Mouse (Mus musculus) heart, adult 9 months (tissue): Measurements from ENCODE around the gene Gm29094.
"Not testable (repeated sequence)": the region's sequence is repeated elsewhere in the genome, so short reads cannot be mapped to it uniquely, and the experiment has no call there.

Experiments
- DNase-seq, 2 experiments: peaks; one replicate each; pipeline ENCODE4 v3.0.0; 2022; ENCODE audit warnings: low spot score in 2 of 2

Gene Gm29094

DNA sequence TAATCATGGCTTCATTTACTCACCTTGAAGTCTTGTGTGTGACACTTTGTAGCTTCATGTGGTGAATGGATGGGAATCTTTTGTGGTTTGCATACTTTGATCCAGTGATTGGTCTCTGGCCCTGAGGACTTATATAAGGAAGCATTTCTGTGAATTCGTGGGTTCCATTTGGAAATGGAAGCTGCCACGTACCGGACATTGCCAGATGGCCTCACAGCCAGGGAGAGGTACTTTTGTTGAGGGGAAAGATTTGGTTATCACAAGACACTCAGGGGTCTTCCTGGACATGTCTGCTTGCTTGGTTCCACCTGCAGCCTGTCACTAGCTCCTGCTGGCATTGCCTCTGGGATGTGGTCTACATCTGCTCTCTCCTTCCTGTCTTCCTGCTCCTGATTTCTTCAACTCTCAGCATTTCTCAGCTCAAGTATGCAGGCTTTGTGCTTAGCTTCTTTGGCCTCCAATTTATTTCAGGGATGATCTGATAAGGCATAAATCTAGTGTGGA is 41.4 kb downstream of the Gm29094 start:
- not testable (repeated sequence) for DNase-seq

DNA sequence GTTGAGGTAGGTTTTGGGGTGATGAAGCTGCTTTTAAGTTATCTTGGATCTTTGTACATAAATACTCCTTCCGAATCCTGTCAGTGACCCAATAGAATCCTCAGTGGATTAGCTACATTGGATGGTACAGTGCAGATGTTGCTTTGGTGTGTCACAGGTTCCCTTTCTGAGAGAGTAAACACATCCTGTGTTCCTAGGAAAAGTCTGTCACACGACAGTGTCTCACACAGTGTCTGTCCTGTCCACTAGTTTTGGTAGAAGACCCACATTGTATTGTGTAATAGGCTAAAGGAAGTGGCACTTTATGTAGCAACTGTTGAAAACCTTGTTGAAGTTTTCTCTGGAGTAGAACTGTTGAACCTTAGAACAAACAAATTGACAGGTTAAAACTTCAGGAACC is 54.2 kb downstream of the Gm29094 start:
- DNase-seq, result no peak

GRCm38 (mm10) chr9:89256556-89257335 is 57.6 kb downstream of the Gm29094 start:
- DNase-seq, result peak in 1 of 2 experiments; percentile 7

DNA sequence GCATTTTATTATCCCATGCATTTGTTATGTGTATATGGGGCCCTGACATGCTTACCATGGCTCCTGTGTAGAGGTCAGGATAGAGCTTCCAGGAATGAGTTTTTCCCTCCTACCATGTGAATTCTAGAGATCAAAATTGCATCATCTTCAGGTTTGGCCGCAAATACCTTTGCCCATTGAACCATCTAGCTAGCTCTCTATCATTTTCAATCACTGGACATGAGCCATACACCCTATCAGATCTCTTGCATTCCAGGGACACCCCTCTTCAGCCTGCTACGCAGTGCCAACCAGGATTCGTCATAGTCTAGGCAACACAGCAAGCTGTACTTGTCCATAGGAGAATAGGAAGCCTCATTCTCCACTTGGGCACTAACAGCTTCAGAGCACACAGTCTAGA is 64.8 kb downstream of the Gm29094 start:
- no peak for DNase-seq

DNA sequence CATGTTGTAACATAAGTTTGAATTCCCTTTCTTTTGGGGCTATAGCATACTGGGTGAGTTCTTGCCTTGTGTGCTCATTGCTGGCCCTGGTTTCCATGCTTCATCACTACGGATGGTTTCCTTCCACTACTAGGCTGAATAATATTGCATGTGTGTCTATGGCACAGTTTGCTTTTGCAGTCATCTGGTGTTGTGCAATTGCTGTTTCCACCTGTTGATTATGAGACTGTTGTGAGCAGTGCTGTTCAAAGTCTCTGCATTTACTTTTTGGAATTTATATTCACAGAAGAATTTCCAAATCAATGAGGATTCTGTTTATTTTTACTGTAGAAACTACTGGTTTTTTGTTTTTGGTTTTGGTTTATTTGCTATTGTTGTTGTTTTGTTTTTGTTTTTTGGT is 65.4 kb downstream of the Gm29094 start:
- DNase-seq, result no peak
